Mouse (Mus musculus) E14TG2a.4 (cell line): ENCODE measurements around the gene Atp2a3.

Experiments used
- H3K27me3 ChIP-seq: 2 replicates; pipeline ENCODE4 v1.6.1; 2014; ENCODE audit warnings: low read length, control low read depth; ENCODE audit not compliant: insufficient read depth
- H3K36me3 ChIP-seq: 2 replicates; pipeline ENCODE4 v1.6.1; 2014; ENCODE audit warnings: low read length, control low read depth; ENCODE audit not compliant: insufficient read depth
- H3K4me1 ChIP-seq: replicated peaks from 2 replicates; pipeline ENCODE4 v1.6.1; 2014; ENCODE audit warnings: low read depth, low read length, control low read depth
- H3K4me3 ChIP-seq: replicated peaks from 2 replicates; pipeline ENCODE4 v1.5.1; 2014; ENCODE audit warnings: mild to moderate bottlenecking, low read length
- H3K9me3 ChIP-seq: 2 replicates; pipeline ENCODE4 v1.6.1; 2014; ENCODE audit warnings: low read length, control low read depth
- CTCF ChIP-seq: conservative IDR thresholded peaks from 2 replicates; pipeline ENCODE4 v1.5.1; 2014; ENCODE audit warnings: low read length
- NANOG ChIP-seq: IDR thresholded peaks from 2 replicates; pipeline ENCODE4 v1.6.1; 2014; ENCODE audit warnings: borderline replicate concordance, low read length, mixed read lengths
- POU5F1 ChIP-seq: IDR thresholded peaks from 2 replicates; pipeline ENCODE4 v1.6.1; 2014; ENCODE audit warnings: low read length, borderline replicate concordance

Gene Atp2a3

GRCm38 (mm10) chr11:72960723-72961071, 272 bp upstream of the Atp2a3 start:
- H3K27me3 ChIP-seq = peaks cover 57% of the 10 kb centered on the region
- no peak for TF ChIP-seq NANOG
- TF ChIP-seq CTCF = no peak
- TF ChIP-seq POU5F1 = no peak
- H3K36me3 ChIP-seq = no peaks in the 10 kb centered on the region
- no peaks in the 10 kb centered on the region for H3K9me3 ChIP-seq
- peaks cover 72% of the 10 kb centered on the region for H3K4me1 ChIP-seq
- H3K4me3 ChIP-seq = peak overlapping the region; percentile 82

DNA sequence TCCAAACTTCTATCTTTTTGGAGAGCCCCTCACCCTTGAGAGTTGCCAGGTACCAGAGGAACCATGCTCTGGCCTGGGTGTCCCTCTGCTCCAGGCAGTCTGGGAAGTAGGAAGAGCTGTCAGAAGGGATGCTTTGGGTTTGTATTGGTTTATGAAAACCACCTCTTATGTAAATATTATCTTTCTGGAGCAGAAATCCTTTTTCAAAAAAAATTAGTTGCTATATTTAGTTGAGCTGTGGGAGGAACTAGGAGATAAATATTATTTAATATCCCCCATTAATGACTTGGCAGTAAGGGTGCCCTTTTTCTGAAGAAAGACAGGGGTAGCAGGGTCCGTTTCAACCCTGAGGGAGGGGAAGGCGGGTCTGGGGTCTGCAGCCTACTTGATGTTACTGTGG, 1.4 kb downstream of the Atp2a3 start:
- Histone ChIP-seq H3K4me3 (no peak overlapping the region), H3K4me1 (peaks cover 60% of the 10 kb centered on the region), H3K36me3 (no peaks in the 10 kb centered on the region), H3K27me3 (peaks cover 55% of the 10 kb centered on the region), H3K9me3 (no peaks in the 10 kb centered on the region)
- TF ChIP-seq NANOG (no peak), CTCF (no peak), POU5F1 (no peak)

- no peaks in the 10 kb centered on the region for H3K9me3 ChIP-seq
- H3K36me3 ChIP-seq = no peaks in the 10 kb centered on the region
- peaks cover 51% of the 10 kb centered on the region for H3K27me3 ChIP-seq
- peaks cover 55% of the 10 kb centered on the region for H3K4me1 ChIP-seq
- no peak overlapping the region for H3K4me3 ChIP-seq
- TF ChIP-seq NANOG = no peak
- no peak for TF ChIP-seq POU5F1
- TF ChIP-seq CTCF = no peak
These were observed 2.3 kb downstream of the Atp2a3 start for GRCm38 (mm10) chr11:72963058-72963788.

- H3K36me3 ChIP-seq = no peaks in the 10 kb centered on the region
- TF ChIP-seq CTCF (no peak), NANOG (no peak), POU5F1 (no peak)
- H3K27me3 ChIP-seq = peaks cover 50% of the 10 kb centered on the region
- no peak overlapping the region for H3K4me3 ChIP-seq
- peaks cover 51% of the 10 kb centered on the region for H3K4me1 ChIP-seq
- no peaks in the 10 kb centered on the region for H3K9me3 ChIP-seq
These were observed 2.9 kb downstream of the Atp2a3 start for GRCm38 (mm10) chr11:72963789-72964294.

DNA sequence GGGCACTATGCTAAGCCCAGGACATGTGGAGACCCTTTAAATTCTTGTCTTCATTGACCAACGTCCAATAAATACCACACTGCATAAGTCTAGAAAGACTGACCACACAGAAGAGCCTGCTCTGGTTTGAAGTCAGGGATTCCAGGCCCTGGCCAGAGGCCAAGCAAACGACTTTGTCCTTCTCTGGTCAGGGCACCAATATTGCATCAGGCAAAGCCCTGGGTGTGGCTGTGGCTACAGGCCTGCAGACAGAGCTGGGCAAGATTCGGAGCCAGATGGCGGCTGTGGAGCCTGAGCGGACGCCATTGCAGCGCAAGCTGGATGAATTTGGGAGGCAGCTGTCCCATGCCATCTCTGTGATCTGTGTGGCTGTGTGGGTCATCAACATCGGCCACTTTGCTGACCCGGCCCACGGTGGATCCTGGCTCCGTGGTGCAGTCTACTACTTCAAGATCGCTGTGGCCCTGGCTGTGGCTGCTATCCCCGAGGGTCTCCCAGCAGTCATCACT, 14.1 kb downstream of the Atp2a3 start:
- Histone ChIP-seq H3K27me3 (peaks cover 7% of the 10 kb centered on the region), H3K9me3 (no peaks in the 10 kb centered on the region), H3K4me1 (peaks cover 25% of the 10 kb centered on the region), H3K4me3 (peak overlapping the region; percentile 37; the same call in 1 of the 2 replicates), H3K36me3 (no peaks in the 10 kb centered on the region)
- TF ChIP-seq NANOG (no peak), CTCF (no peak), POU5F1 (no peak)

DNA sequence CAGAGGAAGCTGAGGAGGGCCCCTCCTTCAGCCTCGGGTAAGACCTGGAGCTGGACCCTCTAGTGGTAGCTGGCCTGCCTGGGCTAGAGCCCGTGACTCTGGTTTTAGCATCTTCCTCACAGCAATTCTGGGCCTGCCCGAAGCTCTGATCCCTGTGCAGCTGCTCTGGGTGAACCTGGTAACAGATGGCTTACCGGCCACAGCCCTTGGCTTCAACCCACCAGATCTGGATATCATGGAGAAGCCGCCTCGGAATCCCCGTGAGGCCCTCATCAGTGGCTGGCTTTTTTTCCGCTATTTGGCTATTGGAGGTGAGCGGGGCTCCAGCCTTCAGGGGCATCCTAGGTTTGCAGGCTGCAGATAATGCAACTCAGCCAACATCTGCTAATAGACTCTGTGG, 21.5 kb downstream of the Atp2a3 start:
- no peak overlapping the region for H3K4me3 ChIP-seq
- TF ChIP-seq CTCF = no peak
- no peak for TF ChIP-seq NANOG
- no peak for TF ChIP-seq POU5F1
- no peaks in the 10 kb centered on the region for H3K9me3 ChIP-seq

GRCm38 (mm10) chr11:72983283-72983682, 22.3 kb downstream of the Atp2a3 start:
- TF ChIP-seq NANOG = no peak
- Histone ChIP-seq H3K36me3 (0 out of 2 replicates have a peak, but pooled peaks cover 5% of the 10 kb centered on the region), H3K9me3 (no peaks in the 10 kb centered on the region), H3K4me1 (peaks cover 22% of the 10 kb centered on the region), H3K27me3 (no peaks in the 10 kb centered on the region), H3K4me3 (no peak overlapping the region)

More for the DNA sequence above, 21.5 kb downstream of the Atp2a3 start:
- Histone ChIP-seq H3K4me1 (peaks cover 23% of the 10 kb centered on the region), H3K36me3 (0 out of 2 replicates have a peak, but pooled peaks cover 5% of the 10 kb centered on the region), H3K27me3 (no peaks in the 10 kb centered on the region)

DNA sequence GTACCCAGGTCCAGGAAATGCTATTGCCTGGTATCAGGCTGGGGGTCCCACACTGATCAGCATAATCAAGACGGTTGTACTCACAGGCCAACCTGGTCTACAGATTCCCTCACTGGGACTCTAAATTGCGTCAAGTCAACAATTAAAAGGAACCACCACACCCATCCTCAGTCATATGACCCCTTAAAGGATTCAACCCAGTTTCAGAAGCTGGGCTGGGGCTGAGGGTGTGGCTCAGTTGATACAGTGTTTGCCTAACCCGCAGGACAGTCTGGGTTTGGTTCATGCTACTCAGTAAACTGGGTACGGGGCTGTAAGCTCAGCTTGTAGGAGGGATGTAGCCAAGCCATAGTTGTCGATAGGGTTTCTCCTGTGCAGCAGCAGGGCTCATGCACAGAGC, 25.8 kb downstream of the Atp2a3 start:
- H3K9me3 ChIP-seq = no peaks in the 10 kb centered on the region
- H3K4me1 ChIP-seq = peaks cover 17% of the 10 kb centered on the region
- H3K4me3 ChIP-seq = no peak overlapping the region
- no peak for TF ChIP-seq POU5F1
- no peak for TF ChIP-seq NANOG
- TF ChIP-seq CTCF = no peak
- H3K36me3 ChIP-seq = 0 out of 2 replicates have a peak, but pooled peaks cover 4% of the 10 kb centered on the region
- 0 out of 2 replicates have a peak, but pooled peaks cover 4% of the 10 kb centered on the region for H3K27me3 ChIP-seq
